Mouse (Mus musculus): ENCODE measurements around the gene Snrnp200. TPM values are rescaled to one million over a fixed set of nuclear protein-coding genes. Genes with fewer than 3 reads are reported as not detected.

Gene Snrnp200
- polyA plus RNA-seq, 1 experiment from 2014 or later: 18.8 TPM

- H3K9me3 ChIP-seq (ENCODE audit: low read length): no peaks in the 10 kb centered on the region
- peaks cover 6% of the 10 kb centered on the region; the same call in 1 of the 2 replicates for H3K4me1 ChIP-seq (ENCODE audit: insufficient read depth, low read depth, low read length)
- H3K4me3 ChIP-seq (ENCODE audit: low read depth, low read length): no peak overlapping the region
- 0 out of 2 replicates have a peak, but pooled peaks cover 11% of the 10 kb centered on the region for H3K36me3 ChIP-seq (ENCODE audit: insufficient read depth, low read length)
- DNase-seq (ENCODE audit: low spot score) (no peak), ATAC-seq (no peak)
- H3K27me3 ChIP-seq (replicated peaks; ENCODE audit: insufficient read depth, low read length): no peaks in the 10 kb centered on the region
- no peak overlapping the region for H3K27ac ChIP-seq (ENCODE audit: low read length)
- H3K4me2 ChIP-seq (replicated peaks; ENCODE audit: low read depth, low read length): no peak overlapping the region
- H3K9ac ChIP-seq (replicated peaks; ENCODE audit: low read depth): no peak overlapping the region
- no peak for TF ChIP-seq EP300 (IDR thresholded peaks at IDR 0.05)
- TF ChIP-seq CTCF (IDR thresholded peaks at IDR 0.05): no peak
- 93% methylated on average over 2 of the region's 2 CpGs for WGBS
These were observed 1.3 kb upstream of the Snrnp200 start for GRCm38 (mm10) chr2:127206916-127207315.

GRCm38 (mm10) chr2:127208452-127208769 lies 225 bp downstream of the Snrnp200 start:
- peak overlapping the region; percentile 78 for H3K9ac ChIP-seq (replicated peaks; ENCODE audit: low read depth)
- peak overlapping the region; percentile 62 for H3K4me2 ChIP-seq (replicated peaks; ENCODE audit: low read depth, low read length)
- TF ChIP-seq CTCF (IDR thresholded peaks at IDR 0.05) (no peak), EP300 (IDR thresholded peaks at IDR 0.05) (no peak)
- no peak for DNase-seq (ENCODE audit: low spot score)
- H3K27ac ChIP-seq (ENCODE audit: low read length): peak overlapping the region; percentile 73
- H3K9me3 ChIP-seq (ENCODE audit: low read length): no peaks in the 10 kb centered on the region
- peak overlapping the region; percentile 78 for H3K4me3 ChIP-seq (ENCODE audit: low read depth, low read length)
- no peak for ATAC-seq
- H3K4me1 ChIP-seq (ENCODE audit: insufficient read depth, low read depth, low read length): peaks cover 6% of the 10 kb centered on the region; the same call in 1 of the 2 replicates
- H3K36me3 ChIP-seq (ENCODE audit: insufficient read depth, low read length): 0 out of 2 replicates have a peak, but pooled peaks cover 11% of the 10 kb centered on the region
- no peaks in the 10 kb centered on the region for H3K27me3 ChIP-seq (replicated peaks; ENCODE audit: insufficient read depth, low read length)
- 0% methylated on average over 17 of the region's 17 CpGs for WGBS

GRCm38 (mm10) chr2:127210701-127211100 lies 2.5 kb downstream of the Snrnp200 start:
- no peak for ATAC-seq
- Histone ChIP-seq H3K36me3 (ENCODE audit: insufficient read depth, low read length) (peaks cover 25% of the 10 kb centered on the region; the same call in 1 of the 2 replicates), H3K27me3 (replicated peaks; ENCODE audit: insufficient read depth, low read length) (no peaks in the 10 kb centered on the region), H3K9ac (replicated peaks; ENCODE audit: low read depth) (no peak overlapping the region), H3K4me3 (ENCODE audit: low read depth, low read length) (no peak overlapping the region), H3K4me1 (ENCODE audit: insufficient read depth, low read depth, low read length) (peaks cover 6% of the 10 kb centered on the region; the same call in 1 of the 2 replicates), H3K27ac (ENCODE audit: low read length) (no peak overlapping the region), H3K4me2 (replicated peaks; ENCODE audit: low read depth, low read length) (no peak overlapping the region), H3K9me3 (ENCODE audit: low read length) (no peaks in the 10 kb centered on the region)
- TF ChIP-seq CTCF (IDR thresholded peaks at IDR 0.05): no peak
- no peak for TF ChIP-seq EP300 (IDR thresholded peaks at IDR 0.05)
- DNase-seq (ENCODE audit: low spot score): no peak
- 92% methylated on average over 11 of the region's 11 CpGs for WGBS

DNA sequence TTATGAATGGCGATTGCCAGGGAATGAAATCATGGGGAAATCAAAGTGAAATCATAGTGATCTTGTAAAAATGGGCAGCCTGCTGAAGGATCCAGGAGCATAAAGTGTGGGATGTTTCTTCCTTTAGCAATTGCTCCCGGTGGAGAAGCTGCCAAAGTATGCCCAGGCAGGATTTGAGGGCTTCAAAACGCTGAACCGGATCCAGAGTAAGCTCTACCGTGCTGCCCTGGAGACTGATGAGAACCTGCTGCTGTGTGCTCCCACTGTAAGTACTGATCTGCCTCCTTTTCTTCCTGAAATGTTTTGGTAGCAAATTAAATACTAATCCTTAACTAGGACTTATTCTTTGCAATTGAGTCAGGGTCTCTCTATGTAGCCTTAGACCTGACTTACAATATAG lies 9.6 kb downstream of the Snrnp200 start:
- Histone ChIP-seq H3K27ac (ENCODE audit: low read length) (no peak overlapping the region), H3K27me3 (replicated peaks; ENCODE audit: insufficient read depth, low read length) (no peaks in the 10 kb centered on the region), H3K4me1 (ENCODE audit: insufficient read depth, low read depth, low read length) (no peaks in the 10 kb centered on the region), H3K4me3 (ENCODE audit: low read depth, low read length) (no peak overlapping the region), H3K9me3 (ENCODE audit: low read length) (no peaks in the 10 kb centered on the region), H3K4me2 (replicated peaks; ENCODE audit: low read depth, low read length) (no peak overlapping the region), H3K9ac (replicated peaks; ENCODE audit: low read depth) (no peak overlapping the region), H3K36me3 (ENCODE audit: insufficient read depth, low read length) (peaks cover 62% of the 10 kb centered on the region)
- ATAC-seq (no peak), DNase-seq (ENCODE audit: low spot score) (no peak)
- WGBS: 95% methylated on average over 5 of the region's 5 CpGs
- TF ChIP-seq CTCF (IDR thresholded peaks at IDR 0.05) (no peak), EP300 (IDR thresholded peaks at IDR 0.05) (no peak)

DNA sequence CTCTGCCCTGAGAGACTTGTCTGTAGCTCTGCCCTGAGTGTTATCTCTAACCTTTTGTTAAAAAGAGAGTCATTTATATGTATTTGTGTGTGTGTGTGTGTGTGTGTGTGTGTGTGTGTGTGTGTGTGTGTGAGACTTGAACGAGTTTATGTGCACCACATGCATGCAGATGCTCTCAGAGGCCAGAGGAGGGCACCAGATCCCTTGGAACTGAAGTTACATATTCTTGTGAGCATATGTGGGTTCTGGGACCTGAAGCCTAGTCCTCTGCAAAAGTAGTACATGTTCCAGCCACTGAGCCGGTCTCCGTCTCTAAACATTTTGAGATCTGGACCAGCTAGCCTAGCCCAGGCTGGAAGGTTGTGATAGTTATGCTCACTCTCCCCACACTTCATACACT lies 17.1 kb downstream of the Snrnp200 start:
- Histone ChIP-seq H3K4me1 (ENCODE audit: insufficient read depth, low read depth, low read length) (no peaks in the 10 kb centered on the region), H3K4me3 (ENCODE audit: low read depth, low read length) (no peak overlapping the region), H3K27me3 (replicated peaks; ENCODE audit: insufficient read depth, low read length) (no peaks in the 10 kb centered on the region), H3K4me2 (replicated peaks; ENCODE audit: low read depth, low read length) (no peak overlapping the region), H3K9me3 (ENCODE audit: low read length) (no peaks in the 10 kb centered on the region), H3K9ac (replicated peaks; ENCODE audit: low read depth) (no peak overlapping the region), H3K36me3 (ENCODE audit: insufficient read depth, low read length) (peaks cover 75% of the 10 kb centered on the region), H3K27ac (ENCODE audit: low read length) (no peak overlapping the region)
- 92% methylated on average over 3 of the region's 3 CpGs for WGBS
- DNase-seq (ENCODE audit: low spot score) (no peak), ATAC-seq (no peak)
- TF ChIP-seq EP300 (IDR thresholded peaks at IDR 0.05) (no peak), CTCF (IDR thresholded peaks at IDR 0.05) (peak; percentile 11; the same call in 1 of the 2 replicates)

DNA sequence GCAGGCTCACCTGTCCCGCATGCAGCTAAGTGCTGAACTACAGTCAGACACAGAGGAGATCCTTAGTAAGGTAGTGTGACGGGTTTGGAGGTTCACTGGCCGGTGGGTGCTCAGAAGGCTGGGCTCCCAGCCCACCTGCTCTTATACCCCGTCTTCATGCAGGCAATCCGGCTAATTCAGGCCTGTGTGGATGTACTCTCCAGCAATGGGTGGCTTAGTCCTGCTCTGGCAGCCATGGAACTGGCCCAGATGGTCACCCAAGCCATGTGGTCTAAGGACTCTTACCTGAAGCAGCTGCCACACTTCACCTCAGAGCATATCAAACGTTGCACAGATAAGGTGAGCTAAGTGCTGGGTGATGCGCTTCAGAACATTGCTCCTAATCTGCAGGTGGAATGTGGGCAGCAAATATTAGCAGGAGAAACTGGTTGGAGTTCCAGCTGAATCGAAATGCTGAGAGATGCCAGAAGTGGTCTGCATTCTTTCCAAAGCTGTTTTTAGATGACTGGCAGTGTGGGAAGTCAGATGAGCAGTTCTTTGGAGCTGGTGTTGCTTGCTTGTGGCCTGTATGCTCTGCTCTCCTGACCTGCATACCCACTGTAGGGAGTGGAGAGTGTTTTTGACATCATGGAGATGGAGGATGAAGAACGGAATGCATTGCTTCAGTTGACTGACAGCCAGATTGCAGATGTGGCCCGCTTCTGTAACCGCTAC lies 29.9 kb downstream of the Snrnp200 start:
- Histone ChIP-seq H3K9ac (replicated peaks; ENCODE audit: low read depth) (no peak overlapping the region), H3K4me3 (ENCODE audit: low read depth, low read length) (no peak overlapping the region), H3K27me3 (replicated peaks; ENCODE audit: insufficient read depth, low read length) (no peaks in the 10 kb centered on the region), H3K4me2 (replicated peaks; ENCODE audit: low read depth, low read length) (no peak overlapping the region), H3K36me3 (ENCODE audit: insufficient read depth, low read length) (peaks cover 67% of the 10 kb centered on the region), H3K9me3 (ENCODE audit: low read length) (no peaks in the 10 kb centered on the region), H3K27ac (ENCODE audit: low read length) (no peak overlapping the region), H3K4me1 (ENCODE audit: insufficient read depth, low read depth, low read length) (no peaks in the 10 kb centered on the region)
- DNase-seq (ENCODE audit: low spot score) (no peak), ATAC-seq (no peak)
- 88% methylated on average over 11 of the region's 11 CpGs for WGBS
- TF ChIP-seq CTCF (IDR thresholded peaks at IDR 0.05) (no peak), EP300 (IDR thresholded peaks at IDR 0.05) (no peak)
